Mouse (Mus musculus) neural tube, embryonic 15.5 days (tissue): Measurements from ENCODE around the gene Acnat1. TPM values are rescaled to one million over a fixed set of nuclear protein-coding genes. Genes with fewer than 3 reads are reported as not detected.
"Not testable (repeated sequence)": the region's sequence is repeated elsewhere in the genome, so short reads cannot be mapped to it uniquely, and the experiment has no call there.

ENCODE experiments used
- ATAC-seq: fragments of 200-750 bp; cut with Nextera tagmentation; 2 replicates; pipeline ENCODE4 v1.8.0; 2017; ENCODE audit warnings: mild to moderate bottlenecking, moderate TSS enrichment, moderate library complexity; ENCODE audit not compliant: low FRiP score
- H3K27ac ChIP-seq: fragments of 300-500 bp; sonication (generic); replicated peaks from 2 replicates; pipeline ENCODE4 v1.5.1; 2015; ENCODE audit warnings: mild to moderate bottlenecking, inconsistent platforms
- H3K27me3 ChIP-seq: fragments of 300-500 bp; sonication (generic); replicated peaks from 2 replicates; pipeline ENCODE4 v1.6.1; 2015; ENCODE audit warnings: inconsistent platforms
- H3K36me3 ChIP-seq: fragments of 300-500 bp; sonication (generic); 2 replicates; pipeline ENCODE4 v1.6.1; 2015; ENCODE audit warnings: inconsistent platforms
- H3K4me1 ChIP-seq: fragments of 300-500 bp; sonication (generic); 2 replicates; pipeline ENCODE4 v1.6.1; 2015; ENCODE audit warnings: inconsistent platforms
- H3K4me2 ChIP-seq: fragments of 300-500 bp; sonication (generic); 2 replicates; pipeline ENCODE4 v1.6.1; 2015; ENCODE audit warnings: inconsistent platforms, mild to moderate bottlenecking, moderate library complexity
- H3K4me3 ChIP-seq: fragments of 300-500 bp; sonication (generic); replicated peaks from 2 replicates; pipeline ENCODE4 v1.5.1; 2015; ENCODE audit warnings: mild to moderate bottlenecking, inconsistent platforms
- H3K9ac ChIP-seq: fragments of 300-500 bp; sonication (generic); replicated peaks from 2 replicates; pipeline ENCODE4 v1.6.1; 2015; ENCODE audit warnings: mild to moderate bottlenecking, inconsistent platforms
- H3K9me3 ChIP-seq: fragments of 300-500 bp; sonication (generic); replicated peaks from 2 replicates; pipeline ENCODE4 v1.6.1; 2016; ENCODE audit warnings: inconsistent platforms
- WGBS: fragments of 180-500 bp; shearing (Covaris S2); methylation state at CpG from one replicate; pipeline ENCODE4 v1.1.7; 2015; ENCODE audit warnings: mixed read lengths; 5-methylcytosine and 5-hydroxymethylcytosine counted together
- polyA plus RNA-seq: library from polyadenylated mRNA; unstranded; fragments of >200 nt; fragmentation: Nextera tagmentation; extraction: Ambion mirVana; gene quantifications from 2 replicates; pipeline ENCODE4 v1.2.1, GENCODE M21; 2015

Gene Acnat1
- polyA plus RNA-seq, 1 experiment from 2014 or later: not detected

- not testable (repeated sequence) for H3K4me1 ChIP-seq, H3K9ac ChIP-seq, H3K27ac ChIP-seq, H3K4me2 ChIP-seq, H3K4me3 ChIP-seq, H3K9me3 ChIP-seq, H3K36me3 ChIP-seq, H3K27me3 ChIP-seq, ATAC-seq
- 79% methylated on average over 1 of the region's 1 CpGs for WGBS
Observed at GRCm38 (mm10) chr4:49451133-49451847, 22.4 kb downstream of the Acnat1 start.

- not testable (repeated sequence) for H3K27me3 ChIP-seq, H3K4me3 ChIP-seq, H3K9ac ChIP-seq, H3K36me3 ChIP-seq, H3K27ac ChIP-seq, H3K4me1 ChIP-seq, ATAC-seq, H3K9me3 ChIP-seq, H3K4me2 ChIP-seq
- WGBS: 96% methylated on average over 3 of the region's 3 CpGs
Observed at GRCm38 (mm10) chr4:49436968-49437367, 36.7 kb downstream of the Acnat1 start.

- not testable (repeated sequence) for H3K4me3 ChIP-seq, ATAC-seq, H3K4me1 ChIP-seq, H3K27ac ChIP-seq, H3K36me3 ChIP-seq, H3K27me3 ChIP-seq, H3K9ac ChIP-seq, H3K4me2 ChIP-seq, H3K9me3 ChIP-seq
- 86% methylated on average over 2 of the region's 2 CpGs for WGBS
Observed at GRCm38 (mm10) chr4:49410151-49410550, 63.6 kb downstream of the Acnat1 start.

GRCm38 (mm10) chr4:49407957-49408356 is 65.8 kb downstream of the Acnat1 start, which contains the start of gene Acnat2:
Acnat2 (minus strand) TSS chr4:49408151.
- ATAC-seq, H3K27ac ChIP-seq, H3K4me2 ChIP-seq, H3K4me3 ChIP-seq, H3K9ac ChIP-seq, H3K36me3 ChIP-seq, H3K9me3 ChIP-seq, H3K4me1 ChIP-seq, H3K27me3 ChIP-seq: not testable (repeated sequence)
- WGBS: 91% methylated on average over 5 of the region's 5 CpGs

Other genes with a start within 250 kb of the Acnat1 start
- not detected in 2 replicates for gene Acnat2, start 65.8 kb downstream of the Acnat1 start, polyA plus RNA-seq
- gene Baat, start 32.6 kb upstream of the Acnat1 start, polyA plus RNA-seq: not detected in 2 replicates
- gene Mrpl50, start 47.2 kb upstream of the Acnat1 start, polyA plus RNA-seq: 75.7 and 78.1 TPM in 2 replicates
- 10.2 and 10.5 TPM in 2 replicates for gene Zfp189, start 47.3 kb upstream of the Acnat1 start, polyA plus RNA-seq
- 0.14 and 8.8 TPM in 2 replicates for gene Aldob, start 75.6 kb upstream of the Acnat1 start, polyA plus RNA-seq
- 123 and 135 TPM in 2 replicates for gene Tmem246, start 124.0 kb upstream of the Acnat1 start, polyA plus RNA-seq
- gene Rnf20, start 158.1 kb upstream of the Acnat1 start, polyA plus RNA-seq: 40.0 and 42.2 TPM in 2 replicates
- 0.64 and 0.74 TPM in 2 replicates for gene Ppp3r2, start 208.1 kb upstream of the Acnat1 start, polyA plus RNA-seq